Mouse (Mus musculus) gastrocnemius, postnatal 14 days (tissue): ENCODE measurements around the gene Zmiz1. TPM values are rescaled to one million over a fixed set of nuclear protein-coding genes. Genes with fewer than 3 reads are reported as not detected.

Source experiments
- DNase-seq: peaks from one replicate; pipeline ENCODE4 v3.0.0; 2021; ENCODE audit warnings: mixed read lengths
- intact Hi-C: fragments of 180-260 bp; cut with DNase I; formaldehyde crosslinking; loops from one replicate; pipeline ENCODE4 v1.15.1; 2025; ENCODE audit warnings: low total_unique reads
- microRNA-seq, 2 experiments: library from miRNA; unstranded; fragments of <30 nt; microRNA quantifications; one replicate each; pipeline ENCODE4 v1.2.0; 2021
- total RNA-seq, 2 experiments: library from RNA; stranded (reverse); gene quantifications; 2 replicates each; pipeline ENCODE4 v1.2.3; 2021

The Zmiz1 gene
- total RNA-seq, 2 experiments from 2014 or later: 30.3 to 36.0 TPM

DNA sequence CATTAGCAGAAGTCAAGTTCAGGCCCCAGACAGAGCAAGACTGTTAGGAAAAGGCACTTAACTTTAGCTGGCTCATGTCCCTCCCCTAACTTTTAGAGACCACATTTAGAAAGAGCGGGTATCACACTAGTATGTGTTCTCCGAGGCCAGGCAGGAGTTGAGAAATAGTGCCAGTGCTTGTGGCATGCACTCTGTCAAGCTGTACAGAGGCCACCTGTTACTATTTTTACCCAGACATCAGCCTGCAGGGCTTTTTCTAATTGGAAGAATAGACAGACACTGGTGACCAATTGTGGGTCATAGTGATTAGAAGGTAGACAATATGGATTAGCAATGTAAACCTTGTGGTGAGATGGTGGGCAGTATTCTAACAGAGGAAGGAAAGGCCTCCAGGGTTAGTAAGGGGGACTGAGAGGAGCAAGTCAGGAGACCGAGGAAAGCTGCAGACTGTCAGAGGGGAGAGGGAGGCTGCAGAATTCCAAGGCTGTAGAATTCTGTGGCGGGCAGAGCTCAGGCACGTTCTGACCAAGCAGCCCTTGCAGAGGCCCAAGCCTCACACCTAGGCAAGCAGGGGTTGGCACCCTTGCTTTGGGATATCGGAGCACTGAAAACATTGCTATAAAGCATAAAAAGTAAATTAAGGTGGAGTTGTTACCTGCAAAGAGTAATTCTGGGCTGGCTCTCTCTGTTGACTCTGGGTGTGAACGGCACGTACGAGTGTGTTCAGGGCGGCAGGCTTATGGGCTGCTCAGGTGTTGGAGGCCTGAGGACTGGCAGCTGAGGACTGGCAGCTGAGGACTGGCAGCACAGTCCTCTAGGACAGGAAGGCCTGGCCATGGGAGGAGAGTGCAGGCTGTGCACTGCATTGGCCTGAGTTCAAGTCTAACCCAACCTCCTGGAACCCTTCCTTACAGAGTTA is 228.3 kb downstream of the Zmiz1 start:
- intact Hi-C loops: no loop called here
- DNase-seq: no peak

GRCm38 (mm10) chr14:25693271-25693887 is 234.4 kb downstream of the Zmiz1 start:
- no peak for DNase-seq
- intact Hi-C loops: no loop called here

- intact Hi-C loops: no loop called here
- DNase-seq: peak; percentile 96
These were observed 235.0 kb downstream of the Zmiz1 start, which contains the start of gene Ppif for GRCm38 (mm10) chr14:25693888-25694568. Gene Ppif, plus strand, starts transcription at chr14:25694154.

- intact Hi-C loops: no loop called here
- DNase-seq: no peak
These were observed 235.5 kb downstream of the Zmiz1 start for GRCm38 (mm10) chr14:25694569-25694897.

GRCm38 (mm10) chr14:25695059-25695458 is 236.1 kb downstream of the Zmiz1 start:
- intact Hi-C loops: no loop called here
- DNase-seq: no peak

DNA sequence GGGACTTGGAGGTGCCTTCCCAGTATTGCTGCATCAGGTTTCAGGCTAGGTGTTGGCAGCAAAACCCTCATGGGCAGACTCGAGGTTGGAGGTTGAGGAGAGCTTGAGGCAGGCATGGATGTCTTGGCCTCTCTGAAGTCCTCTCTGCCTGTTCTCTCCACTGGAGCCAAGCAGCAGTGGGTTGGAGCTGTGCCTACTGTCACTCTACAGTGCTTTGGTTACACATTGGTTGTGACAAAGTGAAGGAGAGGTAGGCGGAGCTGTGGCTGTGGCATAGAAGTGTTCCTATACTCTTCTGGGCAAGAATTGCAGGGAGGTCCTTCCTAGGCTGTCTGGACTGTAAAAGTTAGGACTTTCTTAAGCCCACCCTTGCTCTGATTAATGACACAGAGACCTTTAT is 237.4 kb downstream of the Zmiz1 start:
- intact Hi-C loops: no loop called here
- no peak for DNase-seq

DNA sequence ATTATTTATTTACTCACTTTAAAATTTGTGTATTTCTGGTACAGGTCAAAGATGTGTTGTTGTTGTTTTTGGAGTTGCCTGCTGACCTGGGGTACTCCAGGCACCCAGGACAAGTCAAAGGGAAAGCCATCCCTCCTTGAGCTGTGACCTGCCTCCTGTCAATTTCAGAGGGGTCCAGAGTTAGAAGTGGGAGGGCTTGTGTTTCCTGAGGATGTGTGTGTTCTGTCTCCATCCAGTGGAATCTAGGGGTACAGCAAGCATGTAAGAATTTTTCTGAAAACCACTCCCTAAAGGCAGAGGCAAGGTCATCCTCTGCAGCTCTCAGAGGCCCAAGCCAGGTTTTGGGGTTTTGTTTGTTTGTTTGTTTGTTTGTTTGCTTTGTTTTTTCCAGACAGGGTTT is 243.0 kb downstream of the Zmiz1 start:
- intact Hi-C loops: no loop called here
- no peak for DNase-seq

- intact Hi-C loops: no loop called here
- DNase-seq: peak; percentile 53
These were observed 248.8 kb downstream of the Zmiz1 start for GRCm38 (mm10) chr14:25707691-25708181.

GRCm38 (mm10) chr14:25708451-25708850 is 249.5 kb downstream of the Zmiz1 start:
- intact Hi-C loops: no loop called here
- peak; percentile 82 for DNase-seq

DNA sequence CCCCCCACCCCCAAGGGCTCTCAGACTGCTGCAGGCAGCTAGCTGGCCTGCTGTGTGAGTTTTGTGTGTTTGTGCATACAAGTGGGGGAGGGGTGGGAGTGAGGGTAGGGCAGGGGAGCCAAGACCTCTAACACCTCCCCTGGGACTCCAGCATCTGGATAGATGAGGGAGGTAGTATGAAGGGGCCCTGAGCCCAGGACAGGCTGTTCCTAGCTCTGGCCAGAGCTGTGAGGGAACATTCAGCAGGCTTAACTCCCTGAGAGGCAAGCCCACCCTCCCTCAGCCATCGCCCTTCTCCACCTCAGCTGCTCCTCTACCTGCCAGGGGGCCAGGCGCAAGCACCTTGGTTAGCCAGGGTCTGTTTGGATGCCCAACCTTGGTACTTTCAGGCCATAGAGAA is 249.9 kb downstream of the Zmiz1 start:
- peak; percentile 72 for DNase-seq
- intact Hi-C loops: no loop called here

GRCm38 (mm10) chr14:25710073-25710472 is 251.1 kb downstream of the Zmiz1 start:
- intact Hi-C loops: no loop called here

DNA sequence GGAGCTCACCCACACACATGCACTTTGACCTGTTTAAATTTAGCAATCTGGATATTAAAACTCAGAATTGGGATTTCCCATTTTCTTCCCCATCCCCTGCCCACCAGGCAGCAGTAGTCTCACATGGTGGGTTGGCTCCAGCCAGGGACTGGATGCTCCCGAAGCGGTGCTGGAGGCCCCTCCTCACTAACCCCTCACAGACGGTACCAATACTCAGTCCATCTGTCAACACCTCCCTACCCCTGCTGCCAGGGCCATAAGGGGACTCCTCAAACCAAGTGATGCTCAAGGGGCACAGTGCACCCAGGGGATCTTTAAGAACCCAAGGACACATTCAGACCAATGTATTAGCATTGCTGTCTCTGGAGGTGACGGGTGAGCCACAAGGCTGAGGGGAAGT is 251.7 kb downstream of the Zmiz1 start:
- DNase-seq: no peak
- intact Hi-C loops: no loop called here

More at GRCm38 (mm10) chr14:25710073-25710472, 251.1 kb downstream of the Zmiz1 start:
- DNase-seq: peak; percentile 45

- no peak for DNase-seq
- intact Hi-C loops: no loop called here
These were observed 252.2 kb downstream of the Zmiz1 start for GRCm38 (mm10) chr14:25711177-25711576.

DNA sequence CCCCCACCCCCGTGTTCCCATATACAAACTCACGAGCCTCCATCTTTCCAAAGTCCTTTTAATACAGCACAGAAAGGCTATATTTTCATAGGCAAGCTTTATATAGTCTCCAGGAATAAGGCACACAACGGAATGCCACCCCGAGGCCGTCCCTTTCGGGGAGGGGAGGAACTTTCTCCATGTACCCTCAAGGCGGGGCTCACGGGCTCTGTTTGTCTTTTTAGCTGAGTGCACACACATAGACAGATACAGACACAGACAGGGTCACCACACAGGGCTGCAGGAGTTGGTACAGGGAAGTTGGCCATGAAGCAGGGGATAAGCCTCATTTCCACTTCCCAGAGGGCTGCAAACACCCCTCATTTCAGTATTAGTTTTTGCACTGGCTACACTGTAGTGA is 252.6 kb downstream of the Zmiz1 start:
- peak; percentile 3 for DNase-seq
- intact Hi-C loops: no loop called here

GRCm38 (mm10) chr14:25713443-25713842 is 254.5 kb downstream of the Zmiz1 start:
- DNase-seq: peak; percentile 30
- intact Hi-C loops: no loop called here

Small RNA genes lying within 50 kb of the gene (microRNA-seq; reads per million reads assigned to microRNA genes)
- 0.96 to 3.0 reads per million in 2 experiments for gene Mir3075

Other genes with a start within 250 kb of the Zmiz1 start
- gene Ppif, start 235.0 kb downstream of the Zmiz1 start, total RNA-seq: 10 to 100 TPM; 40.9 to 51.4 TPM